Mouse (Mus musculus) kidney, embryonic 14.5 days (tissue): ENCODE results near the gene Ctns. TPM values are rescaled to one million over a fixed set of nuclear protein-coding genes. Genes with fewer than 3 reads are reported as not detected.

Experiments used
- ATAC-seq: fragments of 200-750 bp; cut with Nextera tagmentation; 2 replicates; pipeline ENCODE4 v1.8.0; 2017; ENCODE audit warnings: moderate number of reproducible peaks, mild to moderate bottlenecking, moderate TSS enrichment, moderate library complexity; ENCODE audit not compliant: low FRiP score, low TSS enrichment
- H3K27ac ChIP-seq: fragments of 300-500 bp; sonication (generic); 2 replicates; pipeline ENCODE4 v1.5.1; 2014; ENCODE audit warnings: low read depth, mild to moderate bottlenecking, low read length, moderate library complexity, mixed read lengths
- H3K27me3 ChIP-seq: fragments of 300-500 bp; sonication (generic); 2 replicates; pipeline ENCODE4 v1.6.1; 2014; ENCODE audit warnings: mild to moderate bottlenecking, low read length; ENCODE audit not compliant: control insufficient read depth, insufficient read depth
- H3K36me3 ChIP-seq: fragments of 300-500 bp; sonication (generic); 2 replicates; pipeline ENCODE4 v1.6.1; 2014; ENCODE audit warnings: low read length, mixed read lengths; ENCODE audit not compliant: control insufficient read depth, insufficient read depth
- H3K4me1 ChIP-seq: fragments of 300-500 bp; sonication (generic); 2 replicates; pipeline ENCODE4 v1.6.1; 2014; ENCODE audit warnings: low read length, mixed read lengths; ENCODE audit not compliant: control insufficient read depth, insufficient read depth
- H3K4me2 ChIP-seq: fragments of 300-500 bp; sonication (generic); replicated peaks from 2 replicates; pipeline ENCODE4 v1.6.1; 2014; ENCODE audit warnings: low read depth, mild to moderate bottlenecking, low read length
- H3K4me3 ChIP-seq: fragments of 300-500 bp; sonication (generic); 2 replicates; pipeline ENCODE4 v1.5.1; 2014; ENCODE audit warnings: mild to moderate bottlenecking, low read length
- H3K9ac ChIP-seq: fragments of 300-500 bp; sonication (generic); 2 replicates; pipeline ENCODE4 v1.6.1; 2014; ENCODE audit warnings: low read depth, mild to moderate bottlenecking, low read length, moderate library complexity
- H3K9me3 ChIP-seq: fragments of 300-500 bp; sonication (generic); 2 replicates; pipeline ENCODE4 v1.6.1; 2016; ENCODE audit warnings: low read length; ENCODE audit not compliant: control insufficient read depth
- WGBS: fragments of 180-500 bp; shearing (Covaris S2); extraction: QIAGEN DNeasy Blood & Tissue Kit; methylation state at CpG from one replicate; pipeline ENCODE4 v1.1.7; 2014; 5-methylcytosine and 5-hydroxymethylcytosine counted together
- polyA plus RNA-seq: library from polyadenylated mRNA; unstranded; fragments of >200 nt; fragmentation: Nextera tagmentation; extraction: Ambion mirVana; gene quantifications from 2 replicates; pipeline ENCODE4 v1.2.1, GENCODE M21; 2014

Gene Ctns
- 15.3 and 19.5 TPM in 2 replicates for polyA plus RNA-seq

- Histone ChIP-seq H3K4me1 (no peaks in the 10 kb centered on the region), H3K4me2 (peak within 1 kb of the TSS; percentile 83), H3K36me3 (no peaks in the 10 kb centered on the region), H3K4me3 (peak within 1 kb of the TSS; percentile 57), H3K27me3 (no peaks in the 10 kb centered on the region), H3K27ac (no peak within 1 kb of the TSS), H3K9ac (peak within 1 kb of the TSS; percentile 63), H3K9me3 (no peaks in the 10 kb centered on the region)
- 1% methylated on average over 22 of the region's 22 CpGs for WGBS
- peak; percentile 96 for ATAC-seq
Measured at GRCm38 (mm10) chr11:73198603-73199229, at the start of gene Ctns. TSS of gene Ctns (minus strand) at chr11:73199042.

DNA sequence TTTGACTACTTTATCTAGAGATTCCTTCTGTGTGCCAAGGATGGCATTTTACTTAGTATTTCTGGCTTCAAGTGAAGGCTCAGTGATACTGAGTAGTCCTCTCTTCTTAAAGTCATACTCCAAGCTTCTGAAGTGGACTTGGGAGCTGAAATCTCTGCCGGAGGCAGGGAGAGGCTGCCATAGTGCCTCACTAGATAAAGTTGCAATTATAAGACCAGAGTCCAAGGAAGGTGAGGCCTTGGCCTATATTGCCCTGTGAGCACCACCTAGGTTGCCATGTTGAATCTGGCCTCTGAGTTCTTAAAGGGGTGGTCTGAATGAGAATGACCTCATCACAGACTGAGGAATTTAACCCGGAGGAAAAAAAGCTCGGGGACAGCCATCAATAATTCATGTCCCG, 43.9 kb upstream of the Ctns start:
- WGBS = 75% methylated on average over 4 of the region's 4 CpGs
- H3K4me1 ChIP-seq = 0 out of 2 replicates have a peak, but pooled peaks cover 5% of the 10 kb centered on the region
- ATAC-seq = no peak
- H3K4me3 ChIP-seq = no peak overlapping the region
- no peaks in the 10 kb centered on the region for H3K9me3 ChIP-seq
- H3K27ac ChIP-seq = no peak overlapping the region
- no peaks in the 10 kb centered on the region for H3K36me3 ChIP-seq
- H3K4me2 ChIP-seq = no peak overlapping the region
- H3K9ac ChIP-seq = no peak overlapping the region
- H3K27me3 ChIP-seq = no peaks in the 10 kb centered on the region

DNA sequence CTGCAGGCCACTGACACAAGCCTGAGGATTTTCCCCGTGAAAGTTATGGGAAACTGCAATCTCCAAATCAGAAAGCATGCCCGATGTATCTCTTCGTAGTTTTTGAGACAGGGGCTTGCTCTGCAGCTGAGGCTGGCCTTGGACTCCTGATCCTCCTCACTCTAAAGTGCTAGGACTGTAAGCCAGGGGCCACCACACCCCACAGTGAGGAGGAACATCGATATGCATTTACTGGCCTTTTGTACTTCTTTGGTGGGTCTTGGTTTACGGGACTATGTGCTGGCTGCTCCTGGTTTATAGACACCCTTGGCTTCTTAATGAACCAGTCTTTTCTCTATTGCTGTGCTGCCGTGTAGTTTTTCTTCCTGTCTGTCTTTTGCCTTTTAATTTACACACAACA, 43.4 kb upstream of the Ctns start:
- 64% methylated on average over 6 of the region's 6 CpGs for WGBS
- Histone ChIP-seq H3K36me3 (no peaks in the 10 kb centered on the region), H3K9me3 (no peaks in the 10 kb centered on the region), H3K27me3 (no peaks in the 10 kb centered on the region), H3K4me1 (0 out of 2 replicates have a peak, but pooled peaks cover 6% of the 10 kb centered on the region), H3K27ac (no peak overlapping the region), H3K4me2 (no peak overlapping the region), H3K9ac (no peak overlapping the region), H3K4me3 (no peak overlapping the region)
- ATAC-seq = no peak

- ATAC-seq = no peak
- H3K4me2 ChIP-seq = no peak overlapping the region
- no peak overlapping the region for H3K9ac ChIP-seq
- 66% methylated on average over 3 of the region's 3 CpGs for WGBS
- no peak overlapping the region for H3K4me3 ChIP-seq
- H3K36me3 ChIP-seq = no peaks in the 10 kb centered on the region
- H3K9me3 ChIP-seq = no peaks in the 10 kb centered on the region
- no peak overlapping the region for H3K27ac ChIP-seq
- no peaks in the 10 kb centered on the region for H3K27me3 ChIP-seq
- H3K4me1 ChIP-seq = peaks cover 9% of the 10 kb centered on the region; the same call in 1 of the 2 replicates
Measured at GRCm38 (mm10) chr11:73236731-73237130, 37.9 kb upstream of the Ctns start.

GRCm38 (mm10) chr11:73235990-73236701, 37.3 kb upstream of the Ctns start:
- Histone ChIP-seq H3K4me3 (no peak overlapping the region), H3K27me3 (no peaks in the 10 kb centered on the region), H3K9ac (no peak overlapping the region), H3K4me2 (no peak overlapping the region), H3K9me3 (no peaks in the 10 kb centered on the region), H3K4me1 (peaks cover 8% of the 10 kb centered on the region; the same call in 1 of the 2 replicates), H3K27ac (peak overlapping the region; percentile 33; the same call in 1 of the 2 replicates), H3K36me3 (no peaks in the 10 kb centered on the region)
- WGBS = 25% methylated on average over 5 of the region's 5 CpGs
- ATAC-seq = peak; percentile 68; the same call in 1 of the 2 replicates

DNA sequence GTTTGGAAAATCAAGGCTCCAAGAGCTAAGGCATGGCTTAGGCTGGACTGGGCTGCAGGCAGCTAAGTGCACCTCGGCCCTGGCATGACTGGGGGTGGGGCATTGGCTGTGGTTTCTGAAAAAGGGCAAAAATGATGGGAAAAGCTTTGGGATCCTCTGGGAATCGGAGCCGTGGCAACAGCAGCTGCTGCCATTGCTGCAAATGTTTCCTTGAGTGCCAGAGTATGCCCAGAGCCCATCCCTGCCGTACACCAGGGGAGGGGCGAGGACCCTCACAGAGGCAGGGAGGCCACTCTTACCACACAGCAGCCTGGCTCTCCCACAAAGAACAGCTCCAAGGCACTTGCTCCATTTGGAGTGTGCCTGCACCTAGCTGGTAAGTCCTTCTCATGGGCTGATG, 35.1 kb upstream of the Ctns start, which contains the start of gene Trpv1:
Gene Trpv1 (plus strand): TSS at position 301 of the 400 bp plus-strand sequence.
- H3K4me2 ChIP-seq = no peak within 1 kb of the TSS

GRCm38 (mm10) chr11:73232513-73232912, 33.7 kb upstream of the Ctns start:
- Histone ChIP-seq H3K4me3 (no peak overlapping the region), H3K9me3 (no peaks in the 10 kb centered on the region), H3K4me2 (no peak overlapping the region), H3K27ac (no peak overlapping the region), H3K36me3 (no peaks in the 10 kb centered on the region), H3K4me1 (peaks cover 8% of the 10 kb centered on the region; the same call in 1 of the 2 replicates), H3K27me3 (no peaks in the 10 kb centered on the region), H3K9ac (no peak overlapping the region)
- no peak for ATAC-seq
- WGBS = 64% methylated on average over 2 of the region's 2 CpGs

More for the DNA sequence above, 35.1 kb upstream of the Ctns start, which contains the start of gene Trpv1:
- Histone ChIP-seq H3K4me3 (no peak within 1 kb of the TSS), H3K27me3 (no peaks in the 10 kb centered on the region), H3K4me1 (peaks cover 8% of the 10 kb centered on the region; the same call in 1 of the 2 replicates), H3K27ac (no peak within 1 kb of the TSS), H3K36me3 (no peaks in the 10 kb centered on the region), H3K9ac (no peak within 1 kb of the TSS), H3K9me3 (no peaks in the 10 kb centered on the region)
- WGBS = 82% methylated on average over 5 of the region's 5 CpGs
- no peak for ATAC-seq

GRCm38 (mm10) chr11:73230081-73230480, 31.2 kb upstream of the Ctns start:
- no peak overlapping the region for H3K4me3 ChIP-seq
- H3K27me3 ChIP-seq = no peaks in the 10 kb centered on the region
- WGBS = 90% methylated on average over 5 of the region's 5 CpGs
- H3K27ac ChIP-seq = no peak overlapping the region
- no peaks in the 10 kb centered on the region for H3K36me3 ChIP-seq
- H3K9me3 ChIP-seq = no peaks in the 10 kb centered on the region
- ATAC-seq = no peak
- H3K4me1 ChIP-seq = no peaks in the 10 kb centered on the region
- H3K4me2 ChIP-seq = no peak overlapping the region
- no peak overlapping the region for H3K9ac ChIP-seq

- WGBS = 74% methylated on average over 5 of the region's 5 CpGs
- Histone ChIP-seq H3K4me1 (no peaks in the 10 kb centered on the region), H3K4me2 (no peak overlapping the region), H3K27me3 (no peaks in the 10 kb centered on the region), H3K4me3 (no peak overlapping the region), H3K36me3 (no peaks in the 10 kb centered on the region), H3K9ac (no peak overlapping the region), H3K27ac (no peak overlapping the region), H3K9me3 (no peaks in the 10 kb centered on the region)
- ATAC-seq = no peak
Measured at GRCm38 (mm10) chr11:73228881-73229280, 30.0 kb upstream of the Ctns start.
